Mouse (Mus musculus): Measurements from ENCODE around the gene Dmap1.

Dmap1 gene

GRCm38 (mm10) chr4:117681931-117682461 lies at the start of gene Dmap1:
TSS of gene Dmap1 (minus strand) at chr4:117682273.
- DNase-seq: peak; percentile 81

GRCm38 (mm10) chr4:117724112-117724511 lies 42.0 kb upstream of the Dmap1 start, which contains the start of gene Gm12845:
TSS of gene Gm12845 (plus strand) at chr4:117724412.
- DNase-seq: no peak

- no peak for DNase-seq
These were observed 31.4 kb upstream of the Dmap1 start for GRCm38 (mm10) chr4:117713303-117714098.

GRCm38 (mm10) chr4:117712314-117712713 lies 30.2 kb upstream of the Dmap1 start:
- no peak for DNase-seq

- no peak for DNase-seq
These were observed 26.9 kb upstream of the Dmap1 start for GRCm38 (mm10) chr4:117708780-117709550.

- peak; percentile 80 for DNase-seq
These were observed 23.3 kb upstream of the Dmap1 start for GRCm38 (mm10) chr4:117705361-117705760.

GRCm38 (mm10) chr4:117686354-117686753 lies 4.3 kb upstream of the Dmap1 start:
- DNase-seq: no peak

GRCm38 (mm10) chr4:117683048-117683768 lies 1.1 kb upstream of the Dmap1 start:
- DNase-seq: no peak

GRCm38 (mm10) chr4:117682463-117682862 lies 390 bp upstream of the Dmap1 start:
- DNase-seq: no peak

GRCm38 (mm10) chr4:117680963-117681362 lies 1.1 kb downstream of the Dmap1 start:
- no peak for DNase-seq

- peak; percentile 90 for DNase-seq
These were observed 5.2 kb downstream of the Dmap1 start for GRCm38 (mm10) chr4:117676903-117677302.

- no peak for DNase-seq
These were observed 8.2 kb downstream of the Dmap1 start for GRCm38 (mm10) chr4:117673901-117674300.

GRCm38 (mm10) chr4:117672042-117672441 lies 10.0 kb downstream of the Dmap1 start:
- no peak for DNase-seq

GRCm38 (mm10) chr4:117669874-117670273 lies 12.2 kb downstream of the Dmap1 start:
- no peak for DNase-seq

GRCm38 (mm10) chr4:117666054-117666453 lies 16.0 kb downstream of the Dmap1 start:
- DNase-seq: no peak

- DNase-seq: peak; percentile 62
These were observed 16.5 kb downstream of the Dmap1 start for GRCm38 (mm10) chr4:117665531-117665930.

GRCm38 (mm10) chr4:117664411-117665137 lies 17.5 kb downstream of the Dmap1 start:
- no peak for DNase-seq

GRCm38 (mm10) chr4:117660001-117660400 lies 22.1 kb downstream of the Dmap1 start:
- no peak for DNase-seq

- DNase-seq: no peak
These were observed 23.3 kb downstream of the Dmap1 start for GRCm38 (mm10) chr4:117658582-117659444.

GRCm38 (mm10) chr4:117657646-117658045 lies 24.4 kb downstream of the Dmap1 start:
- DNase-seq: no peak

- DNase-seq: no peak
These were observed 25.1 kb downstream of the Dmap1 start for GRCm38 (mm10) chr4:117656961-117657360.
